Mouse (Mus musculus) heart, adult 10 weeks (tissue): ENCODE measurements around the gene Vmn2r75. TPM values are rescaled to one million over a fixed set of nuclear protein-coding genes. Genes with fewer than 3 reads are reported as not detected.

Source experiments
- polyA plus RNA-seq: library from polyadenylated mRNA; stranded (reverse); fragments of 350-450 nt; fragmentation: Illumina TruSeq; extraction: RNeasy Lipid Tissue Mini Kit (QIAGEN cat#74804); gene quantifications from one replicate; pipeline ENCODE4 v1.2.3, GENCODE M21; 2014; ENCODE audit warnings: low read depth, low replicate concordance

Vmn2r75 gene
- polyA plus RNA-seq, result not detected

GRCm38 (mm10) chr7:86171678-86172077 is at the start of gene Vmn2r75:
Gene Vmn2r75 (minus strand): TSS chr7:86171778.

Other genes with a start within 250 kb of the Vmn2r75 start
- gene Vmn2r74, start 210.1 kb downstream of the Vmn2r75 start, polyA plus RNA-seq, result not detected
- gene Vmn2r76, start 74.5 kb upstream of the Vmn2r75 start, polyA plus RNA-seq, result not detected
- gene Olfr310, start 105.4 kb upstream of the Vmn2r75 start, polyA plus RNA-seq, result not detected
- gene Olfr309, start 141.9 kb upstream of the Vmn2r75 start, polyA plus RNA-seq, result not detected
- gene Olfr308, start 153.9 kb upstream of the Vmn2r75 start, polyA plus RNA-seq, result not detected
- gene Olfr307, start 165.8 kb upstream of the Vmn2r75 start, polyA plus RNA-seq, result not detected
- not detected for gene Olfr305, start 195.2 kb upstream of the Vmn2r75 start, polyA plus RNA-seq
- not detected for gene Olfr304, start 214.9 kb upstream of the Vmn2r75 start, polyA plus RNA-seq
- gene Olfr303, start 226.0 kb upstream of the Vmn2r75 start, polyA plus RNA-seq, result not detected
- gene Olfr301, start 232.1 kb upstream of the Vmn2r75 start, polyA plus RNA-seq, result not detected